Mouse (Mus musculus) A20 (cell line): ENCODE data around the gene Gm21992.

Source experiments
- DNase-seq: peaks from one replicate; pipeline ENCODE4 v3.0.0-alpha.2; 2011; ENCODE audit warnings: low read depth, low spot score

The Gm21992 gene

DNA sequence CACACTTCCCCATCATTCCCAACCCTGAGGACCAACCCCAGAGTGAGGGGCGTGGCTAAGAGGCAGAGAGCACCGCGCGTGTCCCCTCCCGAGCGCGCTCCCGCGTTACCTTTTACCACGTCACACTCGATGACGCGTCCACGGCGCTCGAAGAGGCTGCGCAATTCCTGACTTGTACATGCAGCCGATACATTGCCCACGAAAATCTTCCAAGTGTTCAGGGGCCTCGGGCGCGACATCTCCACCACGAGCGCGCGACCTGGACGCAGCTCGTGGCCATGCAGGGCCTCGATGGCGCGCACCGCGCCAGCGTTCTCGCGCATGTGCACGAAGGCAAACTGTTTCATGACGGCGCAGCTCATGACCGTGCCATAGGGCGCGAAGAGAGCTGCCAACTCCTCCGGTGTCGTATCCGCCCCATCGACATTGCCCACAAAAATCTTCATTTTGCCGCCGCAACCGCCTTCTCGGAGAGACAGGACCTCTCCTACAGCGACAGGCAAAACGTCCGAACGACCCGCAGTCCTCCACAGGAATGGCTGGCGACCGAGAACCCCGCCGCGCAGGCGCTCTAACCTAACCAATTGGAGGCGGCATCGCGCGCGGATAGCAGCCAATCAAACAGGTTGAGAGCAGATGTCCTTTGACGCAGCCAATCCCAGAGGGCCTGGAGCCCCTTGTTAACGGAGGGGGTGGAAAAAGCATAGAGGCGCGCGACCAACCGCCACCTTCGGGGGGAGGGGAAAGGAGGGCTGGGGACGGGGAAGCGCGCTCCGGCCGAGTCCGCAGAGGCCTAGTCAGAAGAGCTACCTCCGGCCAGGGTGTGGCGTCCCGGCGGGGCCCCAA, at the start of gene Gm21992, which contains the start of gene Rbm14:
Gm21992 (minus strand) TSS at position 550 of the 846 bp plus-strand sequence.
Rbm14 (minus strand) TSS at position 572 of the 846 bp plus-strand sequence.
- peak; percentile 99 for DNase-seq

DNA sequence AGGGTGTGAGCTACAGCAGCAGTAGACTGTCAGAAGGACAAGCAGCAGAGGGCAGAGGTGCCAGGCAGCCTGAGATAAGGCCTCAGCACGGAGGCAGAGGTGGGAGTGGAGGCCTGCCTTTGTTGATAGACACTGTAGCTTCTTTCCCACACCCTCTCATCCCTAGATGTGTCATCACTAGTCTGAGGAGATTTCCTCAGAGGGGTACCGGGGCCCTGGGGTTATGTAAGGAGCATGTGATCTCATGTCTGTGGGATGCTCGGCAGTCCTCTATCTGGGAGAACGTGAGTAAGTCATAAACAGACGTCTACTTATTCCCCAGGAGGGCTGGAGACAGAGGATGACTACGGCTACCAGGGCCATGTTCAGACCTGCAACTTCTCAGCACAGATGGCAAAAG, 47.7 kb upstream of the Gm21992 start:
- DNase-seq, result no peak

DNA sequence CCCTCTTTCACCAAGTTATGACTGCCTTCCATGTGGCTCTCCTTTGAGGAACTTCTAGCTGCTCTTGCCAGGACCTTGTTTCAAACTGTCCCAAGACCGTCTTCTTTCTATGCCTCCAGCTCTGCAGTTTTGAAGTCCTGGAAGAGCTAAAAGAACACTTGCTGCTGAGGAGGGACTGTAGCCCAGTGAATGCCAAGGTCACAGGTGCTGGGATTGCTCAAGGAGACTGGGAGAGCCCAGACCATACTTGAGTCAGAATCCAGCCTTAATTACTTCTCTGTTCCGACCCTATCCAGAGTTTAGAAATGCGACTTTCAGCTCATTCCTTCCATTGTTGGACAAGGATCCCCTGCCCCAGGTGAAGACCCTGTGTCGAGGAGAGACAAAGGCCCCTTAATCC, 44.5 kb upstream of the Gm21992 start:
- no peak for DNase-seq

GRCm38 (mm10) chr19:4855470-4855820, 44.0 kb upstream of the Gm21992 start:
- no peak for DNase-seq

DNA sequence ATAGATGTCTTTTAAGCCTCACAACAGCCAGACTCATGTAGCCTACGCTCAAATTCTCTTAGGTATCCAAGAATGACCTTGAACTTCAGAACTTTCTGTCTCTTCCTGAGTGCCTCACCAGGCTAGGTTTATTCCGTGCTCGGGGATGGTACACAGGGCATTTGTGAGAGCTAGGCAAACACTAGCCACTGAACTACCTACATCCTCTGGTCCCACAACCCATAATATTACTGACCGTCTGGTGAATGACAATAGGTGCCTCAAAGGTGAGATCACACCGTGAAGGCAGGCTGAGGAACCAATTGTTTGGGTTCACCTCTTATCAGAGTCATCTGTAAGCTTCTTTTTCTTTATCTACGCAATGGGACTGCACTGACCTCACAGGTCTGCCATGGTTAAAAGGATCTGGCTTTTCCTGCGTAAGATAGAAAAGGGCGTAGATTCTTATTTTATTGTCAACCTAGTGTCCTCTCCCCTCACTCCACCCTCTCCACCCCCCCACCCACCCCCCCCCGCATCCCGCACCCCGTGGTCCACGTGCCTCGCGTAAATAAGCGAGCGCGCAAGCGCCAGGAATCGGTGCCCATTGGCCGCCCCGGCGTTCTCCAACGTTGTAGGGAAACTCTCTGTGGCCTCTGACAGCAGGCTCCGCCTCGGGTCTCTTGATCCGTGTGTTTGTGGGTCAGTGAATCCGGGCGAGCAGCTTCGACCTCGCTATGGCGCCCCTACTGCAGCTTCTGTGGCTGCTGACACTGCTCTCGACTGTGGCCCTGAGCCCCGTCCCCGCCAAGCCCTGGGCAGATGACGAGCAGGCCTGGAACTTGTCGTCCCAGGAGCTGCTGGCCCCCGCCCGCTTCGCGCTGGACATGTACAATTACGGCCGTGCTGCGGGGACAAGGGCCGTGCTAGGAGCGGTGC, 43.4 kb upstream of the Gm21992 start, which contains the start of gene Ctsf:
Ctsf (plus strand) TSS at position 579 of the 918 bp plus-strand sequence.
- no peak for DNase-seq

DNA sequence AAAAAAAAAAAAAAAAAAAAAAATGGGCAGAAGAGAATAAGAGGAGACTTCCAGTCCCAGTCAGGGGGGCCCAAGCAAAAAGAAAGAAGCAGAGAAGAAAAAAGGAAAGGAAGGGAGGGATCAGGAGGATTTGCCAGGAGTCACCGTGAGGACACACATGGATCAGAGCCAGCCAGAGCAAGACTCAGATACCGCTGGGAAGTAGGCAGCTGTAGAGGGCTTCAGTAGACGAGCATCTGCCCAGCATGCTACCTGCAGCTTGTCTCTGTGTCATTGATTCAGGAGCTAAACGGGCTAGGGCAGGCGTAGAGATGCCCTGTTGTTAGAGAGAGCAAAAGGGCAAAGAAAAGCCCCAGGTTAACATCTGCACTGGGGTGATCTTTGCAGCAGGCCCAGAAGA, 38.9 kb upstream of the Gm21992 start:
- DNase-seq, result no peak

DNA sequence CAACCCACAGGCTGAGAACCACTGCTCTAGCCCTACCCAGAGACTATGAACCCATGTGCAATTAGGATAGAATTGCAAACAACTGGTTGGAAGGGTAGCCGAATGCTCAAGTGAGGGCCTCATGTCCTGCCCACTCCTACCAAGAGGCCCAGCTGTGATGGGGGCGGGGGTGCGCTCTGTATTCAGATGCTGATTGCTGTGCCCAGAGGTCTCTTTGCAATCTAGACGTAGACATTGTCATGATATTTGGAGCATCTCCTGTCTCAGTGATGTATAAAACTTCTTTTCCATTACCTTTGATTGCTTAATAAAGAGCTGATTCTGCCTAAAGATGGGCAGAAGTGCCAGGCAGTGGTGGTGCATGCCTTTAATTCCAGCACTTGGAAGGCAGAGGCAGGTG, 38.4 kb upstream of the Gm21992 start:
- no peak for DNase-seq

- peak; percentile 35 for DNase-seq
Measured at GRCm38 (mm10) chr19:4847490-4847889, 36.1 kb upstream of the Gm21992 start.

GRCm38 (mm10) chr19:4845846-4846245, 34.4 kb upstream of the Gm21992 start:
- no peak for DNase-seq

DNA sequence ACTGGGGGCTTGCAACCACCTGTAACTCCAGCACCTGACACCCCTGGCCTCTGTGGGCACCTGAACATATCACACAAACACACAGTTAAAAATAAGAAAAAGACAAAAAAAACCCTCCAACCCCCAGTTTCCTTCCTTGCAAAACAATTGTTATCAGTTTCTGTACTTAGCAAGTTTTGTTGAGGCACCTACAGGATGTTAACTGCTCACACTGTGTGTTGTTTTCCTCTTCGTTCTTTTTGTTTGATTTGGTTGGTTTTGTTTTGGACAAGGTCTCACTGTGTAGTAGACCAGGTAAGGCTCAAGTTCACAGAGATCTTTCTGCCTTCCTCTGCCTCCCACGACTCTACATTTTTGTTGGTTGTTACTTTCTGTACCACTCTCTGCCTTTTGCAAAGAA, 31.2 kb upstream of the Gm21992 start:
- DNase-seq, result peak; percentile 15

GRCm38 (mm10) chr19:4840848-4841247, 29.4 kb upstream of the Gm21992 start:
- no peak for DNase-seq

DNA sequence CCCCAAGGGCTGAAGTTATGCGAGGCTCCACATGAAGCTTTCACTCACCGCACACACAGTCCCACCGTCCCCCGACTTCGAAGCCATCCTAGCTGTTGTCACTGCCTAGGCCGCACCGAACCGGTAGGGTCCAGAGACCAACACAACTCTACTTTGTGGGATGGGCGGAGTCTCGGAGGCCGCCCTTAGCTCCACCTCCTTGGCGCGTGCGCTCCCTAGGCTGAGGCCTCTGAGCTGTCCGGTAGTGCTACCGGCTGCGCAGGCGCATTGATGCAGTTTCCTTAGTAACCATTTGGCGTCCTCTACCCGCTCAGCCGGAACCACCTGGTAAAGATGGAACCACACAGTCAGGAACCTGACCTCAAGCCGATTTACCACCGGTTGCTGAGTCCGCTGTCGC, 27.7 kb upstream of the Gm21992 start, which contains the start of the genes Ccs and Ccdc87:
Ccs (minus strand) TSS at position 184 of the 400 bp plus-strand sequence.
Ccdc87 (plus strand) TSS at position 218 of the 400 bp plus-strand sequence.
- DNase-seq, result peak; percentile 94

DNA sequence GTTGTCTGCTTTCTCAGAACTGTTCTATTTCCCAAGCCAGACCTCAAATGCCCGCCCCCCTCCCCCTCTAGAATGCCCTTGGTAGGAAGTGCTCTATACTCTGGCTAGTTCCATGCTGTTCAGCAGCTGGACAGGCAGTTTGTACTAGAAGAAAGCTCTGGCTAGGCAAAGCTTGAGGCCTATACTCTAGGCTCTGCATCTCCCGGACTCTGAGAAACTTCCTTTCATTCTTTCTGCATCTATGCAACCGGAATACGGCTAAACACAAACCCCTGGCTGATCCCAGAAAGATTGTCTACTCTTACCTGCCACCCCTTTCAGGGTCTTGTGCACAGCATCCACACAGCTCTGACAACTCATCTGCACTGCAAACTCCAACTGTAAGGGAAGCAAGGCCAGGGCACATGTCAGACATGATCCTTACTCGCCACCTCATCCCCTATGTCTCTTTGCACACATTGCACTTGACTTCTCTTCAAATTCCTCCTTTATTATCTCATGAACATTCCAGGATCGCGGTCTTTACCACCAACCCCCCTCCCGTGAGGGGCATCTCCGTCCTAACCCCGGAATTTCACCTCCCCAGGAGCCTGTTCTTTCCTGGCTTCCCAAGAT, 27.2 kb upstream of the Gm21992 start:
- peak; percentile 29 for DNase-seq

DNA sequence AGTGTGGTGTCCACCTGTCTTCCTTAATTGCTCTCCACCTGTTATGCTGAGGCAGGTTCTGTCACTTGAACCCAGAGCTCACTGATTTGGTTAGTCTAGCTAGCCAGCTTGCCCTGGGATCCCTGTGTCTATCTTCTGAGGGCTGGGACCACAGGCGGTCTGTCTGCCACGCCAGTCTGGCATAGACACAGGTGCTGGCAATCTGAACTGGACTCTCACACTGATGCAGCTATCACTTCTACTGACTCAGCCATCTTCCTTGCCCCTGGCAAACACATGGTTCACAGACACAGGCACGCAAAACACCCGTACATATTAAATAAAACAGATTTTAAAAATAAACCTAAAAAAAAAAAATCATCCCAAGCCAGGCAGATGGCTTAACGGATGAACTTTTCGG, 25.6 kb upstream of the Gm21992 start:
- DNase-seq, result no peak

DNA sequence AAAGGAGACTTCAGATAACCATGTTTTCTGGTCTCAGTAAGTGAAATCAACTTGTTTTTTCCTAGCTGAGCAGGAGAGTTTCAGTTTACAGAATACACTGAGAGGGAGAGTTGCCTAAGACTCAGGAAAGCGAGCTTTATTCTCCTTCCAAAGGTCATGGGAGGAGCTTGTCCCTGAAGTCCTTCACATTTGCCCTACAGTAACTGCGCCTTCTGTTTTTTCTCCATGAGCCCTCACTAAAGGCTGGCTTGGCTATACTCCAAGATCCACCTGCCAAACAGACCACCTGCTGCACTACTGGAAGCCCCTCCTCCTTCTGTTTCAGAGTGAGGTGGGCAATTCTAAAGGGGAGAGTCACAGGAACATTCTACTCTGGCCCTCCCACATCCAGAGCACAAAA, 24.7 kb upstream of the Gm21992 start:
- no peak for DNase-seq

- no peak for DNase-seq
Measured at GRCm38 (mm10) chr19:4833977-4834376, 22.6 kb upstream of the Gm21992 start.

GRCm38 (mm10) chr19:4829156-4829555, 17.7 kb upstream of the Gm21992 start:
- no peak for DNase-seq

DNA sequence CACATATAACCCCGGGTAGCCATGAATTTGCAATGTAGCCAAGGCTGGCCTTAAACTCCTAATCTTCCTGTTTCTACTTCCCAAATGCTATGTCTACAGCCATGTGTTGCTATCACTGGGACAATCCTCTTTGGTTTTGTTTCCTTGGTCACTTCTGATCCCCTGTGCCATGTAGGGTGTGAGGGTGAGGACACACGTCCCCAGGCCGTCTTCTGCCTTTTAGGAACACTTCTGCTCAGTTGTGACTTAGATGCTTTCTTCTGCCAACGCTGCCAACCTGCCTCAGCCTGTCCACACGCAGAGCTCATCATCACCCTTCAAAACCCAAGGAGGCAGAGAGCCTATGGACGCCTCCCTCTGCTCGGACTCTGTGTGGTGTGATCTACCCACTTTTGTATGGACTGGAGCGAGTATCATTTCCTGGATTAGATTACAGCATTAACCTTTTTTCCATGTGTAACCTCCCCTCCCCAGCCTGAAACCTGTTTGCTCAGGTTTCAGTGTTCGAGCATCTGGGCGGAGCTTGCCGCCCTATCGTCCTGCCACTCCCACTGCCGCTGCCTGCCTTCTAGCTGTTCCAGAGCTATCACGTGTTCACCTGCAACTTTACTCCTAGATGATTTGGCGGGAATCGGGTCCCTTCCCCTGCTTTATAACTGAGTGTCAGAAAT, 17.2 kb upstream of the Gm21992 start:
- no peak for DNase-seq

GRCm38 (mm10) chr19:4820678-4821303, 9.4 kb upstream of the Gm21992 start:
- no peak for DNase-seq

DNA sequence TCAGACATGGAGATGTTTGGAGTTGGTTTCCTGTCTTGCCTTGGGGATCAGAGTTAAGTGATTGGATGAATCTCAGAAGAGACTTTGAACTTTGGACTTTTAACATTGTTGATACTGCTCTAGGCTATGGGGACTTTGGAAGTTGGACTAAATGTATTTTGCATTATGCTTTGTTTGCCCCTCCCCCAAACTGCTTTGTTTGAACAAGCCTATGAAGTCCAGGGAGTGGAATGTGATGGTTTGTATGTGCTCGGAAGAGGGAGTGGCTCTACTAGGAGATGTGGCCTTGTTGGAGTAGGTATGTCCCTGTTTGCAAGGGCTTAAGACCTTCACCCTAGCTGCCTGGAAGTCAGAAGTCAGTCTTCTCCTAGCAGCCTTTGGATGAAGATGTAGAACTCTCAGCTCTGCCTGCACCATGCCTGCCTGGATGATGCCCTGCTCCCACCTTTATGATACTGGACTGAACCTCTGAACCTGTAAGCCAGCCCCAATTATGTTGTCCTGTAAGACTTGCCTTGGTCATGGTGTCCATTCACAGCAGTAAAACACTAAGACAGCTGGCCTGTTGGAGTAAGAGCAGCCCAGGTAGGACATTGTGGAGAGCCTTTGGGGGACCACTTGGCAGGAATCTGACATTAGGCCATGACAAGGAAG, 5.9 kb upstream of the Gm21992 start:
- no peak for DNase-seq
